Mouse (Mus musculus): ENCODE measurements around the gene Tatdn3.

GRCm38 (mm10) chr1:191057461-191057860 lies 5.3 kb downstream of the Tatdn3 start:
- TF ChIP-seq CTCF (IDR thresholded peaks at IDR 0.05; ENCODE audit: low read depth, low read length): no peak
- no peak for TF ChIP-seq POLR2A (IDR thresholded peaks at IDR 0.05; ENCODE audit: borderline replicate concordance, low read depth, low read length)

All from bone marrow macrophage, adult 2 months (primary cell).